ENCODE assay signal across 8 mouse cellular contexts in the genomic region with DNA sequence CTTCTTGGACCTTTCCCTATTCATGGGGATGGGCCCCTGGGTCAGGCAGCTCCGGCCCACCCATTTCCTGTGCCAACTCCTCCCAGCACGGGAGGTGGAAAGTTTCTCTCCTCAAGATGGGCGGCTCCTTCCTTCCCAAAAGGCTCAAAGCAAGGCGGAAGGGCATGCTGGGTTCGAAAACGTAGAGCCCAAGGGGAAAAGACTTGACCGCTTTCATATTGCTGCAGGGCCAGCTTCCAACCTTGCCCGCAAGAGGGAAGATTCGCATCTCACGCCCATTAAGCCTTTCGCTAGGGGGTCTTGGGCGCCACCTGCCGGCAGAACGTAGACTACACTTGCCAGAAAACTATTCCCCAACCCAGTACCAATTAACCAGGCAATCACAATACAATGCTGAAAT. TPM values are rescaled to one million over a fixed set of nuclear protein-coding genes. Genes with fewer than 3 reads are reported as not detected.
A peak's percentile ranks its signal among the peaks of the same experiment; 100 is the strongest.
DNase-seq lines count a peak whose midpoint lies in the region; ATAC-seq and TF ChIP-seq lines count a peak whose summit lies in the region.

No protein-coding gene starts in this region.

- no peak for ATAC-seq in forebrain, embryonic 16.5 days
- peak; percentile 26 to 38; a peak in 3 of 4 replicates for ATAC-seq in hematopoietic stem cell, adult 5-6 weeks (replicated peaks in 1 of 2; ENCODE audit: insufficient read depth in 1 of 2, low FRiP score in 2 of 2, low TSS enrichment in 1 of 2, low read depth in 1 of 2, poor library complexity in 2 of 2, severe bottlenecking in 2 of 2)
- no peak for ATAC-seq in lung, embryonic 15.5 days (ENCODE audit: borderline replicate concordance, extremely low read depth, low FRiP score, low TSS enrichment)
- ATAC-seq in neutrophil, adult 5-6 weeks (ENCODE audit: extremely low read depth, insufficient number of reproducible peaks, low FRiP score, poor library complexity, severe bottlenecking): peak; percentile 37

- peak; percentile 86 to 89 for DNase-seq in cerebellum, adult 18-20 months
- peak; percentile 72 to 87 for DNase-seq in layer of hippocampus, adult 8-10 months (ENCODE audit: low spot score in 2 of 2)
- DNase-seq in testis, postnatal 10 days (ENCODE audit: low spot score): peak; percentile 96

- no peaks in the 10 kb centered on the region for H3K9me3 ChIP-seq in E14TG2a.4 (ENCODE audit: low read length)
- H3K9me3 ChIP-seq in forebrain, embryonic 16.5 days (ENCODE audit: control insufficient read depth, low read length): no peaks in the 10 kb centered on the region
- H3K9me3 ChIP-seq in lung, embryonic 15.5 days: no peaks in the 10 kb centered on the region

- peak overlapping the region; percentile 91; the same call in 1 of the 2 replicates for H3K27ac ChIP-seq in forebrain, embryonic 16.5 days (ENCODE audit: low read length)
- peak overlapping the region; percentile 91 for H3K27ac ChIP-seq in lung, embryonic 15.5 days

- 4% methylated on average over 14 of the region's 14 CpGs for WGBS in forebrain, embryonic 16.5 days
- WGBS in lung, embryonic 15.5 days: 2% methylated on average over 14 of the region's 14 CpGs

- peak overlapping the region; percentile 100 for H3K4me2 ChIP-seq in forebrain, embryonic 16.5 days (ENCODE audit: low read length)
- H3K4me2 ChIP-seq in lung, embryonic 15.5 days: peak overlapping the region; percentile 93

- H3K4me1 ChIP-seq in E14TG2a.4 (replicated peaks; ENCODE audit: low read depth, low read length): peaks cover 76% of the 10 kb centered on the region
- H3K4me1 ChIP-seq in forebrain, embryonic 16.5 days (replicated peaks; ENCODE audit: control insufficient read depth, insufficient read depth, low read length): peaks cover 60% of the 10 kb centered on the region
- H3K4me1 ChIP-seq in lung, embryonic 15.5 days: peaks cover 74% of the 10 kb centered on the region

- H3K36me3 ChIP-seq in E14TG2a.4 (ENCODE audit: insufficient read depth, low read length): peaks cover 22% of the 10 kb centered on the region
- H3K36me3 ChIP-seq in forebrain, embryonic 16.5 days (ENCODE audit: control insufficient read depth, insufficient read depth): no peaks in the 10 kb centered on the region; the same call in none of the 2 replicates
- H3K36me3 ChIP-seq in lung, embryonic 15.5 days: peaks cover 17% of the 10 kb centered on the region

- peak overlapping the region; percentile 99 for H3K9ac ChIP-seq in forebrain, embryonic 16.5 days (replicated peaks; ENCODE audit: low read depth, low read length)
- peak overlapping the region; percentile 99 for H3K9ac ChIP-seq in lung, embryonic 15.5 days

- peak overlapping the region; percentile 97 for H3K4me3 ChIP-seq in E14TG2a.4 (replicated peaks; ENCODE audit: low read length)
- H3K4me3 ChIP-seq in forebrain, embryonic 16.5 days (replicated peaks; ENCODE audit: low read length): peak overlapping the region; percentile 86
- H3K4me3 ChIP-seq in lung, embryonic 15.5 days: peak overlapping the region; percentile 97

- H3K27me3 ChIP-seq in E14TG2a.4 (ENCODE audit: insufficient read depth, low read length): peaks cover 43% of the 10 kb centered on the region
- H3K27me3 ChIP-seq in forebrain, embryonic 16.5 days (replicated peaks; ENCODE audit: control insufficient read depth, insufficient read depth, low read length): no peaks in the 10 kb centered on the region
- no peaks in the 10 kb centered on the region for H3K27me3 ChIP-seq in lung, embryonic 15.5 days

- TF ChIP-seq CTCF in E14TG2a.4 (conservative IDR thresholded peaks at IDR 0.05; ENCODE audit: low read length): peak; percentile 96

RNA-seq across cellular contexts. Expression of a gene that starts 1.6 kb away (rescaled TPM):
- 12.0 and 20.0 TPM in 2 replicates for polyA plus RNA-seq in forebrain, embryonic 16.5 days (2015; fragmentation: Nextera tagmentation; extraction: Ambion mirVana)
- total RNA-seq in hematopoietic stem cell, adult 5-6 weeks (2017): 29.5 and 51.2 TPM in 2 replicates
- 10 to 100 TPM; 12.4 to 17.8 (median 16.4) TPM for total RNA-seq in layer of hippocampus, adult 8-10 months (2022)
- polyA plus RNA-seq in lung, embryonic 15.5 days (2015; fragmentation: Nextera tagmentation; extraction: Ambion mirVana): 23.6 and 24.5 TPM in 2 replicates
- 88.8 and 91.8 TPM in 2 replicates for total RNA-seq in neutrophil, adult 5-6 weeks (2017)

RNA-seq across cellular contexts. Expression of a gene that starts 1.8 kb away (rescaled TPM):
- polyA plus RNA-seq in forebrain, embryonic 16.5 days (2015; fragmentation: Nextera tagmentation; extraction: Ambion mirVana): 170 and 177 TPM in 2 replicates
- total RNA-seq in hematopoietic stem cell, adult 5-6 weeks (2017): 22.8 and 27.0 TPM in 2 replicates
- 10 to 100 TPM; 22.5 to 31.3 (median 27.4) TPM for total RNA-seq in layer of hippocampus, adult 8-10 months (2022)
- polyA plus RNA-seq in lung, embryonic 15.5 days (2015; fragmentation: Nextera tagmentation; extraction: Ambion mirVana): 105 and 108 TPM in 2 replicates
- 21.1 and 24.4 TPM in 2 replicates for total RNA-seq in neutrophil, adult 5-6 weeks (2017)

RNA-seq across cellular contexts. Expression of a gene that starts 13.0 kb away (rescaled TPM):
- polyA plus RNA-seq in forebrain, embryonic 16.5 days (2015; fragmentation: Nextera tagmentation; extraction: Ambion mirVana): 11.4 and 11.6 TPM in 2 replicates
- total RNA-seq in hematopoietic stem cell, adult 5-6 weeks (2017): 23.5 and 46.0 TPM in 2 replicates
- total RNA-seq in layer of hippocampus, adult 8-10 months (2022): 10 to 100 TPM; 30.4 to 40.5 (median 33.1) TPM
- 47.2 and 54.9 TPM in 2 replicates for polyA plus RNA-seq in lung, embryonic 15.5 days (2015; fragmentation: Nextera tagmentation; extraction: Ambion mirVana)
- total RNA-seq in neutrophil, adult 5-6 weeks (2017): 0.35 TPM in 1 of 2 replicates, not detected in the other

RNA-seq across cellular contexts. Expression of a gene that starts 23.5 kb away (rescaled TPM):
- polyA plus RNA-seq in forebrain, embryonic 16.5 days (2015; fragmentation: Nextera tagmentation; extraction: Ambion mirVana): 0.24 and 0.48 TPM in 2 replicates
- 0.75 TPM in 1 of 2 replicates, not detected in the other for total RNA-seq in hematopoietic stem cell, adult 5-6 weeks (2017)
- under 1 TPM in 1 of 4 experiments, not detected in 3; 0.43 TPM for total RNA-seq in layer of hippocampus, adult 8-10 months (2022)
- 0.69 TPM in 1 of 2 replicates, not detected in the other for polyA plus RNA-seq in lung, embryonic 15.5 days (2015; fragmentation: Nextera tagmentation; extraction: Ambion mirVana)
- total RNA-seq in neutrophil, adult 5-6 weeks (2017): 1.7 and 2.3 TPM in 2 replicates

RNA-seq across cellular contexts. Expression of a gene that starts 39.0 kb away (rescaled TPM):
- 24.1 and 28.7 TPM in 2 replicates for polyA plus RNA-seq in forebrain, embryonic 16.5 days (2015; fragmentation: Nextera tagmentation; extraction: Ambion mirVana)
- total RNA-seq in hematopoietic stem cell, adult 5-6 weeks (2017): 21.0 and 21.2 TPM in 2 replicates
- total RNA-seq in layer of hippocampus, adult 8-10 months (2022): 10 to 100 TPM; 74.5 to 80.9 (median 77.0) TPM
- 18.2 and 20.9 TPM in 2 replicates for polyA plus RNA-seq in lung, embryonic 15.5 days (2015; fragmentation: Nextera tagmentation; extraction: Ambion mirVana)
- total RNA-seq in neutrophil, adult 5-6 weeks (2017): 58.3 and 60.2 TPM in 2 replicates

Comparison
In these comparisons a context has a peak if more than half of its experiments do, and no peak if none do; other contexts are left out.
1. ATAC-seq: peak in hematopoietic stem cell, adult 5-6 weeks (2 of 2) and neutrophil, adult 5-6 weeks (single experiment); none in forebrain, embryonic 16.5 days (single experiment) and lung, embryonic 15.5 days (single experiment).
2. RNA of a gene that starts 13.0 kb away (total RNA-seq): 30.4 to 40.5 TPM in layer of hippocampus, adult 8-10 months and 23.5 to 46.0 TPM in hematopoietic stem cell, adult 5-6 weeks; 0.35 TPM in neutrophil, adult 5-6 weeks; every median in the first group is over 10 times any median in the second.
3. Peak in every context shown above with its lines, with median percentiles within 50 percentile points of each other: H3K4me3 ChIP-seq and DNase-seq.